Mouse (Mus musculus) liver, adult (tissue): ENCODE measurements at regions not wholly inside any gene's neighbourhood (a gene's known extent, or its start where the extent isn't known, plus 50 kb on each side); places are given as distances from the start of the nearest gene placed in this dataset.

Source experiments
- GATA4 ChIP-seq: IDR thresholded peaks from 2 replicates; pipeline ENCODE4 v1.6.1; 2014; ENCODE audit warnings: mild to moderate bottlenecking, low read length; ENCODE audit not compliant: insufficient replicate concordance

- TF ChIP-seq GATA4: no peak
Observed at GRCm38 (mm10) chr5:64739311-64740261, 63.6 kb upstream of the Klf3 start.

- 0 out of 2 replicates have a peak, but pooled peaks have one; percentile 20 for TF ChIP-seq GATA4
Observed at GRCm38 (mm10) chr5:64744041-64744440, 59.1 kb upstream of the Klf3 start.

DNA sequence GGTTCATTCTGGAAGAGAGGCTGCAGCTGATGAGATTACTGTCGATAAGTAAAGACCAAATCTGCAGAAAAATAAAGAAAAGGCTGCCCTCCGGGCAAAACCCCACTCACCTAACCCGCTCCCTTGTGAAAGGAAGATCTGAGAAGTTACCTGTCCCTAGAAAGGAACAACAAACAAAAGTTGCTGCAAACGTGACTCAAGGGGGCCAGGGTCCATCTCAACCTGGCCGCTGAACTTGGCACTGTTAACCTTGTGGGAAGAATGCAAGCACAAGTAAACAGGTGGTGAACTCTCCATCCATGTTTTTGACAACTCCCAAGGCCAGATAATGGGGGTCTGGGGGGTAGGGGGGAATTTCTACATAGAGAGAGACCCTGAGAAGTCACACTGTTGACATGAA lies 58.7 kb upstream of the Klf3 start:
- no peak for TF ChIP-seq GATA4

GRCm38 (mm10) chr5:64747461-64747860 lies 55.7 kb upstream of the Klf3 start:
- TF ChIP-seq GATA4: no peak

DNA sequence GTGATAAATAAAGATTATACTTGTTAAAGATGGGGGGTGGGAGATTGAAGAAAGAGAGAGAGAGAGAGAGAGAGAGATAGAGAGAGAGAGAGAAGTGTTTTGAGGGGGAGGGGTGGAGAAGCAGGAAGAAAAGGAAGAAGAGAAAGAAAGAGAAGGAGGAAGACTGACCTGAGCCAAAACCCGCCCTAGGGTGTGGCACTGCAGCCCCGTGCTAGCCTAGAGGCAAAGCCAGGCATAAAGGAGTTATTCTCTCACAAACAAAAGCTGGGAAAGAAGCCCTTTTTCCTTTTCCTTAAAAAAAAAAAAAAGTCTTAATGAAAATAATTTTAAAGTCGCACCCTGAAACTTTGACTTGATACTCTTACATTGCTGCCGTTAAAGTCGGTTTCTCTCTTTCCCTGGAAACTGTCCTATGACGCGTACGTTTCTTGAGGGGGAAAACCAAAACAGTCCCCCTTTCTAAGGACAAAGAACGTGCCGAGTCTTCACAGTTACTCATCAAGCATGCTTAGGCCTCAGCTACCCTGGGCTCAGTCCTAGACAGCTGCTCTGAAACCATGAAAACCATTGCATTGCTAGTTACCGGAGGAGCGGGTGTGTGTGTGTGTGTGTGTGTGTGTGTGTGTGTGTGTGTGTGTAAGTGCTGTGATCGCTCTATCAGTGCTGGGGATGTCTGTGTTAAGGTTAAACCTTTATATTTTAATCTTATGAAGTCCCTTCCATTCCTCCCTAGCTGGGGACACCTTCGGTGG lies 53.6 kb upstream of the Klf3 start:
- TF ChIP-seq GATA4: no peak

DNA sequence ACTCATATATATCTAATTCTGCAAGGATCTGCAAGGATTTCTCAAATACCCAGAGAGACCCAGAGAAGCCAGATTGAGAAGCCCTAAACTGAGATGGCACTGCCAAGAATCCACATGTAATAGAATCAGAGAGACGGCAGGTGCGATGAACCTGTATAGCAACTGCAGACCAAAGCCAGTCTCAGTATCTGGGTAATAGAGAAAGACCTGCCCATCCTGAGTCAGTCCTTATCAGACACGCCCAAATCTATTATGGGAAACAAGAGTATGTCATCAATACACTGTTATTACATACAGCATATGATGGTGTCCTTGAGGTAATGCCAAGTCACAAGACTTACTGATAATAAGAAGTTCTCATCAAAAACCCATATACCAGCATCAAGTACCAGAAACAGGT lies 52.8 kb upstream of the Klf3 start:
- no peak for TF ChIP-seq GATA4

- TF ChIP-seq GATA4: no peak
Observed at GRCm38 (mm10) chr5:64750976-64751656, 52.1 kb upstream of the Klf3 start.

- TF ChIP-seq GATA4: no peak
Observed at GRCm38 (mm10) chr5:64753142-64753750, 49.9 kb upstream of the Klf3 start.
